Mouse (Mus musculus) c-Kit-negative CD71-positive TER-119-positive erythroid progenitor cells, embryonic 14.5 days (primary cell): Measurements from ENCODE around the gene Cpped1.
A peak's percentile ranks its signal among the peaks of the same experiment; 100 is the strongest.

Experiments
- DNase-seq: peaks from one replicate; pipeline ENCODE4 v3.0.0-alpha.2; 2013; ENCODE audit warnings: low read depth, low spot score

Gene Cpped1

DNA sequence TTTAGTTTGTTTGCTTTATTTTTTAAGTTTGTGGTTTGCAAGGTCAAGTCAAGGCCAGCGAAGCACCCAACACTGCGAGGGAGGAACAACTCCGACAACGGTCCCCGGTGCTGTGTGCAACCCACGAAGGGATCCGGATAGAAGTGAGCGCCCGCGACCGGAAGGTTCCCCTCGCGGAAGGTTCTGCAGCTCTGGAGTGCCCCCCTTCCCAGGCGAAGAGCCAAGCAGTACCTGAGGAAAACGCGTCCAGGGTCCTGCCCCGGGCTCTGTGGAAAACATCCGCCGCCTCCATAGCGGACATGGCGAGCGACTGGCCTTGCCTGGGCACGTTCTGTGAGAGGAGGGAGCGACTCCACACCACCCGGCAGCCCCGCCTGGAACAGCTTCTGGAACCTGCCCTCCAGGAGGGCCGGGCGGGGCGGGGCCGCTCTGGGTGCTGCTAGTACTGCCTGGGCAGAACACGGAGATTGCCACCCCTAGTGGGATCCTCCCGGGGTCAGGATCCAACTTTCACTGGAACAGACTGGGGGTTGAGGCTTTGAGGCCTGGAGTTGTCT is at the start of gene Cpped1:
Gene Cpped1, minus strand, starts transcription at position 411 of the 557 bp plus-strand sequence.
- peak; percentile 70 for DNase-seq

GRCm38 (mm10) chr16:11940477-11940876 is 31.2 kb upstream of the Cpped1 start:
- peak; percentile 19 for DNase-seq

GRCm38 (mm10) chr16:11910801-11911200 is 1.6 kb upstream of the Cpped1 start:
- no peak for DNase-seq

DNA sequence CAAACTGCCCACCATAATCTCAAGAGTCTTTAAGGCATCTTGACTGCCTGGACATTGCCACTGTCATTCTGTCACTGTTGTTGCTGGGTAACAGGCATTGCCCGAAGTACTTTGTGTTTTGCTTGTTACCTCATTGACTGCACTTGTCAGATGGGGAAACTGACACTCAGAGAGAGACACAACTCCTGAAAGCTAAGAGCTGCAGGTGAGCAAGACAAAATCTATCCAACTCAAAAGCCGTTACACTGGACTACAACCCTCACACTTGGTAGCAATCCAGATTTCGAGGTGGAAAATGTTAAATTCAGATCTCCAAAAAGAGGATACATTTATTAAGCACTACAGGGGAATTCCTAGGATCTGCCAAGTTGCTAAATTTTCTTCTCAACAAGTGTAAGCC is 572 bp upstream of the Cpped1 start:
- DNase-seq, result no peak

- DNase-seq, result no peak
Measured at GRCm38 (mm10) chr16:11908461-11909014, 707 bp downstream of the Cpped1 start.

DNA sequence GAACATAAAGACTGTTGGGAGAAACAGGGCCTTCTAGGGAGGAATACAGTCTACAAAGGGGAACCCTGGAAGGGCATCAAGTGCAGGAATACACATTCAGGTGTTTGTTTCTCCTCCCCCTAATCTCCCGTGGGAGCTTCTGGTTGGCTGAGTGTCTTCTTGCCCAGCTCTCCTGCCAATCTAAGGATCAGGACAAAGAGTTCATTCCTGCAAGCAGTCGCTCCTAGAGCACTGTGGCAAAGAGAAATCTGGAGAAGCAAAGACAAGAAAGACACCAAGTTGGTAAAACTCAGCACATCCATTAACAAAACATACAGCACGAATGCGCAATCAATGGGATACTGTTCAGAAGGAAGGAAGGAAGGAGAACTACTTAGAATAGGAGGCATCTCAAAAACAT is 1.4 kb downstream of the Cpped1 start:
- no peak for DNase-seq

DNA sequence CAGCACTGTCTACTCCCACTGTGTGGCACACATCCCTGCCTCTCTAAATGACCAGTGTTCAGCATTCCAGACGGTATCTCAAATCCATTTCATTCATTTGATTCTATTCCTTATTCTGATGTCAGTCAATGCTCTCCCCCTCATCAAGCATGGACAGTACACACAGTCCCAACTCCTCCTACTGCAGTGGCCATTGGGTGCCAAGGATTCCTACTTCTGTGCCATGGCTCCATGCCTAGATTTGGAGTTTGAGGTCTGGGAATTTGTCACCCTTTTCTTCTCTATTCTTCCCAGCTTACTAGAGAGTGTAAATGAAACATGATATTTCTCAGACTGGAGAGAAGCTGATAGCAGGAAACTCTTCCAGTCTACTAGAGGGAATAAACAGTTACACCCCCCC is 2.3 kb downstream of the Cpped1 start:
- no peak for DNase-seq

- DNase-seq, result no peak
Measured at GRCm38 (mm10) chr16:11905216-11905615, 4.0 kb downstream of the Cpped1 start.

DNA sequence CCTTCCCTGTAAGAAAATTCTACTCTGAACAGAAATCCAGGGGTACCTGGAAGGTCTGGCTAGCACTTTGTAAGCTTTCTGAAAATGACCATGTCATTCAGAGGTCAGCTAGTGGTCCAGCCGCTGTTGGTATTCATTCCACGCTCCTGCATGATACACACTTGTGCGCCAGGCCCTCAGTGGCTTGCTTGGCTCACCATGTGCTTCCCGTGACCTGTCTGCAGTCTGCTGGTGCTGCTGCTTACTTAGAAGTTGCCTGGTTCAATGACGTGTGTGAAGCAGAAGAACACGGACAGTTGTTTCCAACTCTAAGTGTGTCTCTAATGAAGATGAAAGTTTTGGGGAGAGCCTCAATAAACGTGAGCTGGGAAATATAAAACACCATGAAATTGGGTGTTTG is 7.2 kb downstream of the Cpped1 start:
- no peak for DNase-seq

DNA sequence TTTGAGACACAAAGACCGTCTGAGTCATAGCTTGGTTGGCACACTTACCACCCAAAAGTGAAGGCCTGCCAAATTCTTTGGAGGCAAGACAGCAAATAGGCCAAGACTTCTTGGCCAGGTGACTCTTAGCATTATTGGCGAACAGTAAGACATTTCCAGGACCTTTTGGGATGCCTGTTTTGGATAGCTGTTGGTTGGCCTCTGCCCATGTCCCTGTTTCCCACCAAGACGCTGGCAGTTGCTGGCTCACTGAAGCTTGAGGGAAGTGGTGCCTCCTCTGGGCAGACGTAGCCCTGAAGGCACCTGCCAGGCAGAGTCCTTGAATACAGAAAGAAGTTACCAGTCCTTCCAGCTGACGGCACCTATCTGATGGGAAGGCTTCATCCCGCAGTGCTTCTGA is 8.9 kb downstream of the Cpped1 start:
- DNase-seq, result no peak

GRCm38 (mm10) chr16:11896411-11896810 is 12.8 kb downstream of the Cpped1 start:
- DNase-seq, result no peak

DNA sequence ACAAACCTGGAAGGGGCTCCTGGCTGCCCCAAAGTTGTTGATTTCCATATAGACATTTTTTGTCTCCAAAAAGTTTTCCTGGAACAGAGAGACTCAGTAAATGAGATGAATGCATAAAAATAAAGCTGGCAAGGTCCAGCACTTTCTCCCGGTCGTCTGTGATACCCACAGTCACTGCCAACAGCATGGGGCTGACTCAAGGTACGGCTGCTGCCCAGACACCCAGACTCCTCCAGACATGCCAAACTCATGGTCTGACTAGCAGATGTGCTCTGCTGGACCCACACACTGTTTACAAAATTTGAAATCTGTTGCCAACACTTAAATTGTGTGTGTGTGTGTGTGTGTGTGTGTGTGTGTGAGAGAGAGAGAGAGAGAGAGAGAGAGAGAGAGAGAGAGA is 14.4 kb downstream of the Cpped1 start:
- no peak for DNase-seq

DNA sequence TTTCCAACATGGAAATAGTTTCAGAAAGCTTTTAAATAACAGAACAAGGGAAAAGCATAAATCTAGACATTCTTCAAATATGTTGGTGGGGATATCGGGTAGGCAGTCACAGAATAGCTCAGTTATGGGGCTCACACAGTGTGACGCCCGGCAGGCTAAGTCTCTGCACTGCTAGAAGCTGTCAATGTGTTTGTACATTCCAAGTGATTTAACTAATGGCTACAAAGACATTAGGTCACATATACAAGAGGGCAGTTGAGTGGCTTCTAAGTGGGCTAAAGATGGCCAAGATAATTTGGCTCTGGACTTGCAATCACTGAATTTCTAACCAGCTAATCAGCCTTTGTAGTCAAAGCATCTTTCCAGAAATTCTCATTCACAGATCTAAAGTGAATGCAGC is 19.1 kb downstream of the Cpped1 start:
- DNase-seq, result no peak

- DNase-seq, result no peak
Measured at GRCm38 (mm10) chr16:11889741-11890140, 19.5 kb downstream of the Cpped1 start.

GRCm38 (mm10) chr16:11881795-11882194 is 27.4 kb downstream of the Cpped1 start:
- DNase-seq, result no peak

DNA sequence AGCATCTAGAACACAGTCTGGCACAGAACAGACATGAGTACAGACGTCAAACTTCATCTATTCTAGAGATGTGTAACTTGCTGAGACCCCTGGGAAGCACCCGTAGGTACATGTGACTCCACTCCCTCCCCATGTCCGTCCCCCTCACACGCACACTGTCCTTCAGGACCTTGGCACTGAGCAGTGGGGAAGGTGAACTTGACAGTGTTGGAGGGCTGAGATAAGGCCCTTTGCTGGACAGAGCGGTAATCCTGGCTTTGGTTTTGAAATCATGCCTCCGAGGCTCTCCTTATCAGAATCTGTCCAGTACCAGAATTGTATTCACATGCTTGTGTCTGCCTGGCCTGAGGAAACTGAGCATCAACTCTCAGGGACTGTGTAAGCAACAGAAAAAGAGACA is 28.8 kb downstream of the Cpped1 start:
- DNase-seq, result no peak

DNA sequence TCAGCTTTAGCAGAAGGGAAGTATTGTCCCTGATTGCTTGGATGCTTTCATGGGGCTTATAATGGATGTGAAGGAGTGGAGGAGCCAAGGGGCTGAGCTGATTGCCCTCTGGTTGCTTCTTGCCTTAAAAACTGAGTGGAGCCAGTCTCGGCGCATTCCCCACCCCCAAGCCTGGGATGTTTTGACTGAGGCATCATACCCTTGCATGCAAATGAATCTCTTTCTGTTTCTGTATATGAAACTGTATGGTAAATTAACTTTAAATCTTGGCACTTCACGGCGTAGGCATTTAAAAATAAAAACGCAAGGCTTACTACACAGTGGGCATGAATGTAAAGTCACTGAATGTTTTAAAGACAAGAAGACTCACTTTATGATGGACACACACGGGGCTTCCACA is 30.0 kb downstream of the Cpped1 start:
- DNase-seq, result no peak

- no peak for DNase-seq
Measured at GRCm38 (mm10) chr16:11875227-11875626, 34.0 kb downstream of the Cpped1 start.

DNA sequence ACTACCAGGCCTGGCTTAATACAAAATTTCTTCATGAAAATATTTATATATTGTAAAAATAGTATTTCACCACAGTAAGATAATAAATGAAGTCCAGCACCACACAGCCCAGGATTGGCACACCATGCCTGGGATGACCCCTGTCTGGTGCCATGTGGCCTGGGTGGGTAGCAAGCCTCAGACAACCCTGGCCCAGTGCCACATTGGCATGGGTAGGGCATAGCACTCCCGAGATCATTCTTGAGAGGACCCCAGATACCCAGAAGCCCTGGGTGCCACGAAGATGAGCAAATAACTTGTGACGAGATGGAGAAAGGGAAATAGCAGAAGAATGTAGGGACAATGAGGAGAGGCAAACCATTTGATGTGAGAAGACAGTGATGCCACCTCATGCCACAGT is 36.0 kb downstream of the Cpped1 start:
- DNase-seq, result no peak

DNA sequence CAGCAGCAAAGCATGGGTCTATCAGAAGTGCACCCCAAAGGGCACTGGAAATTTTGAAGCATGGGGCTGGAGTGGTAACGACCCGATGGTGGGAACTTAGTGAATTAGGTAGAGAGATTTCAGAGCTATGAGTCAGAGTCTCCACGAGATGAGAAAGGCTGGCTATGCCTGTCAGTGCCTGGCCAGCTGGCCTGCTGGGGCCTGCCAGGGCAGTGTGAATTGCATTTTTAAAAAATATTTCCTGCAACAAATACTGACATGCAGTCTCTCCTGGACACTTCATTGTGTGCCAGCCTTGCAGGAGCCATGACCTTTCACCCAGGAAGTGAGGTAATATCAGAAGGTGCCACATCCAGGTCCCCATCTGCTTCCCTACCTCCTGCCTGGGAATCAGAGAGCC is 40.8 kb downstream of the Cpped1 start:
- DNase-seq, result no peak

GRCm38 (mm10) chr16:11852716-11853605 is 56.3 kb downstream of the Cpped1 start:
- DNase-seq, result no peak

DNA sequence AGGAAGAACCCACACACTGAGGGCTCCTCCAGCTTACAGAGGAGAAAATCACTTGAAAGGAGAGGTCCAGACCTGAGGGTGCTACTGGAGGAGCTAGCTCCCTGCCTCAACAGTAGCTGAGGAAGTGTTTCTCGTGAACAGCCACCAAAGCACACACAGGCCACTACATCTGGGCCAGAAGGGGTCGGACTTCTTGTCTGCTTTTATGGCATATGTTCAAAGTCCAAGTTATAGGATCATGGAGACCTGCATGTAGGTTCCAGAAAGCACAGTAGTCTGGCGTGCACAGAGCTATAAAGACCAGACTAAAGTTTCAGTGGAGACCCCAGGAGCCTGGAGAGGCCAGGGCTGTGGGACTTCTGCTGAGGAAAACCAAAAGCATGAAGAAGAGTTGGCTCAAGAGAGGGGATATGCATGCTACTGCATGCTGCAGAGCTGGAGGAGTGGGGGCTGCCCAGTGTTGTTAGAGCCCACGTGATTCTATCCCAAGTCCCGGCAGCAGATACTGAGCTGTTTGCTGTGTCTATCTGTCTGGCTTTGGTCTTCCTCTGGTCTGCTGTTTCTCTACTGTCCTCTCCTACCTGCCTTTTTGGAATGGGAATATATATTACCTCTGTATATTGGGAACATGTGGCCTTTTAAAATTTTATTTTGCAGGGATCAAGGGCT is 60.1 kb downstream of the Cpped1 start:
- DNase-seq, result no peak
